Mouse (Mus musculus) c-Kit-negative CD71-positive TER-119-positive erythroid progenitor cells, embryonic 14.5 days (primary cell): ENCODE data around the gene Ncf4.

Source experiments
- DNase-seq: peaks from one replicate; pipeline ENCODE4 v3.0.0-alpha.2; 2013; ENCODE audit warnings: low read depth, low spot score

Ncf4 gene

DNA sequence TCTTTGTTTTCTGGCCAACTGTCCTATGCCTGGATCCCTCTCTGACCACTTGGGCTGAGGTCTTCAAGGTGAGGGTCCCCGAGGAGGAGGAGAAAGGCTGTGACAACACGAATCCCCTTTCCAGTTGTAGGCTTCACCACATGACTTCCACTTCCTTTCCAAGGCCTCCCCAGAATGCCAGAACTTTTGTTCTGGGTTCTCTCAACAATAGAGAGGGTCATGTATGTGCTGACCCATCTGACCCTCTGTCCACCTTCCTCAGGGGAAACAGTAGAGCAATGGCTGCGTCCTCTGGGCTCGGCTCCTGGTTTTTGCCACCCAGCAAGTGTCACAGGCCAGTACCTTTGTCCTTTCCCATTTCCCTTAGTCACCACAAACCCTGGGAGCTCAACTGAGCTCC, 66.4 kb downstream of the Ncf4 start:
- no peak for DNase-seq
